Mouse (Mus musculus) NIH3T3 (cell line): ENCODE measurements at regions not wholly inside any gene's neighbourhood (a gene's known extent, or its start where the extent isn't known, plus 50 kb on each side); places are given as distances from the start of the nearest gene placed in this dataset.

Experiments used
- DNase-seq: peaks from one replicate; pipeline ENCODE4 v3.0.0-alpha.2; 2012; ENCODE audit warnings: low read depth

- no peak for DNase-seq
Observed at GRCm38 (mm10) chr15:93787361-93787760, 191.7 kb upstream of the Prickle1 start.

- peak; percentile 60 for DNase-seq
Observed at GRCm38 (mm10) chr15:93785846-93786412, 190.2 kb upstream of the Prickle1 start.

GRCm38 (mm10) chr15:93783736-93784135, 188.0 kb upstream of the Prickle1 start:
- no peak for DNase-seq

GRCm38 (mm10) chr15:93775199-93775745, 179.6 kb upstream of the Prickle1 start:
- DNase-seq = no peak

- DNase-seq = no peak
Observed at GRCm38 (mm10) chr15:93774340-93774739, 178.6 kb upstream of the Prickle1 start.

- DNase-seq = no peak
Observed at GRCm38 (mm10) chr15:93766981-93767380, 171.3 kb upstream of the Prickle1 start.

GRCm38 (mm10) chr15:93763047-93763446, 167.4 kb upstream of the Prickle1 start:
- no peak for DNase-seq

GRCm38 (mm10) chr15:93758204-93758836, 162.6 kb upstream of the Prickle1 start:
- DNase-seq = no peak

GRCm38 (mm10) chr15:93755989-93756388, 160.3 kb upstream of the Prickle1 start:
- no peak for DNase-seq

GRCm38 (mm10) chr15:93751817-93752216, 156.1 kb upstream of the Prickle1 start:
- DNase-seq = no peak

- DNase-seq = peak; percentile 34
Observed at GRCm38 (mm10) chr15:93750953-93751352, 155.3 kb upstream of the Prickle1 start.

GRCm38 (mm10) chr15:93744191-93744945, 148.7 kb upstream of the Prickle1 start:
- peak; percentile 55 for DNase-seq

GRCm38 (mm10) chr15:93733731-93734510, 138.2 kb upstream of the Prickle1 start:
- DNase-seq = peak; percentile 83

- no peak for DNase-seq
Observed at GRCm38 (mm10) chr15:93732825-93733224, 137.1 kb upstream of the Prickle1 start.

GRCm38 (mm10) chr15:93731161-93731560, 135.5 kb upstream of the Prickle1 start:
- no peak for DNase-seq

- DNase-seq = peak; percentile 24
Observed at GRCm38 (mm10) chr15:93715443-93715842, 119.8 kb upstream of the Prickle1 start.

- DNase-seq = peak; percentile 97
Observed at GRCm38 (mm10) chr15:93713428-93713827, 117.7 kb upstream of the Prickle1 start.

- DNase-seq = no peak
Observed at GRCm38 (mm10) chr15:93712594-93712993, 116.9 kb upstream of the Prickle1 start.

GRCm38 (mm10) chr15:93711150-93711784, 115.6 kb upstream of the Prickle1 start:
- peak; percentile 56 for DNase-seq

GRCm38 (mm10) chr15:93710493-93711149, 114.9 kb upstream of the Prickle1 start:
- DNase-seq = peak; percentile 27

- no peak for DNase-seq
Observed at GRCm38 (mm10) chr15:93706366-93706930, 110.8 kb upstream of the Prickle1 start.
